Mouse (Mus musculus): ENCODE results near the gene Aars.
"Not testable (repeated sequence)": the region's sequence is repeated elsewhere in the genome, so short reads cannot be mapped to it uniquely, and the experiment has no call there.

Aars gene

GRCm38 (mm10) chr8:111032916-111033315, at the start of gene Aars:
Aars (plus strand) TSS chr8:111033144.
- DNase-seq (ENCODE audit: low read depth in 1 of 2, low spot score in 2 of 2) = no peak

DNA sequence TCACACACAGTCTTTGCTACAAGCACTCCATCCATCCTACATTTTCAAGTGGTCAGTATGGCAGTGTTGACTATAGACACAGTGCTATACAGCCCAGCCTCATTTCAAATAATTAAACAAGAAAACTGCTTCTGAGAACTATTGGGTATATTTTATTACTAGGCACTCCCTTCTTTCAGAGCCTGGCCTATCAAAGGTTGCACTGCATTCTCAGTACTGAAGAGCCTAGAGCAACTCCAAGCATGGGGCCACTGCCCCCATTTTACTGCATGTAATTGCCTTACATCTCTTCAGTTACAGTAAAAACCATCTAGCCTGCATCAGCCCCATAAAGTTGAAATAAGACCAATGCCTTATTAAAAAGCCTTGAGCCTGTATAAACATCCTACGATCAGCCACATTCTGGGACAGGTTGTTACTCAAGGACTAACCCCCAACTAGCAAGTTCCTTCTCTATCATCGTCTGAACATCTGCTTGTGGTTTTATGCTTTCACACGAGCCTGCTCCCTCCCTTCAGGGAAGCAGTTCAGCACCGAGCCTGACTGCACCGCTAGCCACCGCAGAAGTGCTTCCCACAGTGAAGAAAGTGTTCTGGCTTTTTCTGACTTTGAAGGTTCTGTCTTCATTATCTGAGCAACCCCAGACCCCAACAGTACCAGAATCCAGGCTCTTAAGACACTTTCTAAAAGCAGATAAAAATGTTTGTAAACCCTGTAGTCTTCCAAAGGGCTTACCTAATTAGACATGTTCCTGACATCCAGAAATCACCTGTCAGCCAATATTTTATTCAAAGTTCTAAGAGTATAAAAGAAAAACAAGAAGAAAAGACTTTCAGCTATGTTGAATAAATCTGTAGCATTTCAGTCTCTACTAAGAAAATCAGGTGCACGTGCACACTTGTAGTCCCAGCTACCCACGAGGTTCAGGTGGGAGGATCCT, 44.9 kb upstream of the Aars start:
- no peak for DNase-seq (ENCODE audit: low read depth in 1 of 2, low spot score in 2 of 2)

GRCm38 (mm10) chr8:110990017-110990416, 42.9 kb upstream of the Aars start:
- DNase-seq (ENCODE audit: low read depth in 1 of 2, low spot score in 2 of 2) = no peak

- no peak for DNase-seq (ENCODE audit: low read depth in 1 of 2, low spot score in 2 of 2)
Measured at GRCm38 (mm10) chr8:110996641-110997430, 36.1 kb upstream of the Aars start.

DNA sequence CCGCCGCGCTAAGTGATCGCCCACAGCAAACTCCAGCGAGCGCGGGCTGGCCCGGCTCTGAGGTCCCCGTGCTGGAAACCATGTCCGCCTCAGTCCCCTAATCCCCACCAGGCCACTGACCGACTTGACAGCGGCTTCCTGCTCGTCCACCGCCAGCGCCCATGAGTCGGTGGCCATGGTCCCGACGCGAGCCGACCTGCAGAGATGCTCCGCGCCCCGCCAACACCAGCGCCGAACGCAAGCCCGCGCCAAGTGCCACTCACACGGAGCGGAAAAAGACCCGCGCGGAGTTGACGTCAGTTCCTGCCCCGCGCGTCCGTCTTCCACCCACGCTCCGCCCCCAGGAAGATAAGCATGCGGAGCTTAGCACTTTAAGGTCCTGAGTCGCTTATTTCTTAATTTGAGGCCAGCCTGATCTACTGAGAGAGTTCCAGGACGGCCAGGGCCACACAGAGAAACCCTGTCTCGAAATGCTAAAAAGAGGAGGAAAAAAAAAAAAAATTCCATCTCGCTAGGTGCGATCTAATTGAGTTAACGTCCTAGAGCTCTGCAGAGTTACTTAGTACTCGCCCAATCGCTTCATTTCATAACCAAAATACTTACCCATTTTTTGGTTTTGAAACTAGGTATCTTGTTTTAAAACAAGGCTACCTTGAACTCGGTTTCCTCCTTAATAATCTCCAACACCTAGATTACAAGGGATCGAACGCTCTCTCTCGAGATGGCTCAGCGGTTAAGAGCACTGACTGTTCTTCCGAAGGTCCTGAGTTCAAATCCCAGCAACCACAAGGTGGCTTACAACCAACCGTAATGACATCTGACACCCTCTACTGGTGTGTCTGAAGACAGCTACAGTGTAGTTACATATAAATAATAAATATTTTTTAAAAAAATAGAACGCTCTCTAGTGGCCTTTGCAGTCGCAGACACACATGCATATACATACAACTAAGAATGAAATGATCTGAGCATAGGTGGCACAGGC, 35.1 kb upstream of the Aars start, which contains the start of gene Ddx19a:
Gene Ddx19a (minus strand): TSS at position 254 of the 985 bp plus-strand sequence.
- peak; percentile 45 to 74 for DNase-seq (ENCODE audit: low read depth in 1 of 2, low spot score in 2 of 2)

DNA sequence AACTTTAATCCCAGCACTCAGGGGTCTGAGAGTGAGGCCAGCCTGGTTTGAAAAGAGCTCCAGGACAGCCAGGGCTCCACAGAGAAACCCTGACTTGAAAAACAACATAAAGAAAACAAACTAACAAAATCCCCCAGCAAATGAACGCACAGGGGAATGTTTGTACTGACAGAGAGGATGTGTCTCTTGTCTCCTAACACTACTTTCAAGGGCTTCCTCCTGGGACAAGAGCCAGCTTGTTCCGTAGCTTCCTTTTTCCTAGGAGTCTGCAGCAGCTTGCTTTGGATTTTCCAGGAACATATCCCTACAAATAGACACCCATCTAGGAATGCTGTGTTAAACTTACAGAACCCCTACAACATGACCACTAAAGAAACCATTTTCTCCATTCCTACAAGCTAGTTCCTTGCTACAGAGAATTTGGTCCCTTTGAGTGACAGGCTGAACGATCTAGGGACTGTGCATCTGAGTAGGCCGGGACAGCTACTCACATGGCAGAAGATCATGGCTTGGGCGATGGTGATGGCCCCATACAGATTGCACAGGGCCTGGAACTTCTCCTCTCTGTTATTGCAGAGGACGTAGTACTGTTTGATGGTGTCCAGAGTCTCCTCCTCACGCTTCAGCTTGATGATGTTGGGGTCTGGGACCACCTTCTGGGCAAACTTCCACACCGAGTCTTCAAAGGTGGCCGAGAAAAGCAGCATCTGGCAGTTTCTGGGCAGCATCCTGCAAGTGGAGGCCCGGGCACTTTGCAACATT, 22.5 kb upstream of the Aars start:
- not testable (repeated sequence) for DNase-seq (ENCODE audit: low read depth in 1 of 2, low spot score in 2 of 2)

- DNase-seq (ENCODE audit: low read depth in 1 of 2, low spot score in 2 of 2) = not testable (repeated sequence)
Measured at GRCm38 (mm10) chr8:111026609-111027008, 6.3 kb upstream of the Aars start.

DNA sequence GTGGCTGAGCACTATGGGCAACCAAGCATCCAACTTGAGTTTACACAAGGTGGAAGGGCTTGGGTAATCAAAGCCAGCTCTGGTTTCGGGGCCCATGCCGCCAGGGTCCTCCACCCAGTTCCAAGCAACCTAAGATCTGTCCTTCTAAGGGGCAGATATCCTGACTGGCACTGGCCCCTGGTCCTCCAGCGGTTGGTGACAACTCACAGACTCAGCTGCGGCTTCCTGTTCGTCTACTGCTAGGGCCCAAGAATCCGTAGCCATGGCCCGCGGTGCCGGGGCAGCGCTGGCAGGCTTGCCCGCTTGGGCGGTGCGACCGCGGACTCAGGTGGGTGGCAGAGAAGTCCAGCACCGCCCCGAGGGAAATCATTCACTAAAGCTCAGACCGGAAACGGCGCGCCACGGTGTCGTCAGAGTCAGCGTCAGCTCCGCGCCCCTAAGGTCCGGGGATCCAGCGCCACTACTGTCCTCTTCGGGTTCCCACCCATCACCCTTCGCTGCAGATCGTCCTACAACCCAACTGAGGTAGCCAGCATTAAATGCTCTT, 5.5 kb upstream of the Aars start:
- peak; percentile 55 to 70 for DNase-seq (ENCODE audit: low read depth in 1 of 2, low spot score in 2 of 2)

DNA sequence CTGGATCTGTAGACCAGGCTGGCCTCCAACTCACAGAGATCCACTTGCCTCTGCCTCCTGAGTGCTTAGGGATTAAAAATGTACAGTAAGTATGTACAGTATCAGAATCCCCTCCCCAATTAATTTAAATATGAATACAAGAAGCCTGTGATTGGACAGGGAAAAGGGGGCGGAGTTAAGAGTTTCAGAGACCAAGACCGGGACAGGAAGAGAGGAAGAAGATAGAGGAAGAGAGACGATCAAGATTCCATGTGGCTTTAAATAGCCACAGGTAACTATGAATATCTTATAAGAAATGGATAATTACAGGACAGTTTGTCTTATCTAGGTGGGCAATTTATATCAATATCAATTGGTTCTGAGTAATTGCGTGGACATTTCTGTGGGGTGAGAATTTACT, 3.4 kb upstream of the Aars start:
- DNase-seq (ENCODE audit: low read depth in 1 of 2, low spot score in 2 of 2) = no peak

- DNase-seq (ENCODE audit: low read depth in 1 of 2, low spot score in 2 of 2) = no peak
Measured at GRCm38 (mm10) chr8:111030045-111030444, 2.9 kb upstream of the Aars start.

- no peak for DNase-seq (ENCODE audit: low read depth in 1 of 2, low spot score in 2 of 2)
Measured at GRCm38 (mm10) chr8:111031572-111031971, 1.4 kb upstream of the Aars start, which contains the start of gene Ddx19b. Ddx19b (minus strand) TSS chr8:111031751.

GRCm38 (mm10) chr8:111033482-111034215, 705 bp downstream of the Aars start:
- peak; percentile 91 to 96 for DNase-seq (ENCODE audit: low read depth in 1 of 2, low spot score in 2 of 2)

GRCm38 (mm10) chr8:111034276-111034675, 1.3 kb downstream of the Aars start:
- no peak for DNase-seq (ENCODE audit: low read depth in 1 of 2, low spot score in 2 of 2)

GRCm38 (mm10) chr8:111036591-111036990, 3.6 kb downstream of the Aars start:
- no peak for DNase-seq (ENCODE audit: low read depth in 1 of 2, low spot score in 2 of 2)

DNA sequence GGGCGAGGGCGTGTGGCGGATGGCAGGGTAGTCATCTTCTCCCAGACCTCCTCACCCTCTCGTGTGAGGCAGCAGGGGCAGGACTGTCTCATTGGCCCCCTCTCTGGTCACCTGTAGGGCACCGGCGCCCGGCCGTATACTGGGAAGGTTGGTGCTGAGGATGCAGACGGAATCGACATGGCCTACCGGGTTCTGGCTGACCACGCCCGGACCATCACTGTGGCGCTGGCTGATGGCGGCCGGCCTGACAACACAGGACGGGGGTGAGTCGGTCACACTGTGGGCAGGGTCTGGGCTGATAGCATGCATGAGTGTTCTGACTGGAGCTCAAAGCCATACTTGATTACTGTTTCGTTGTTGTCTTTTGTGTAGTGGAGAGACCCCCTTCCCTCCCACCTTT, 9.6 kb downstream of the Aars start:
- no peak for DNase-seq (ENCODE audit: low read depth in 1 of 2, low spot score in 2 of 2)

GRCm38 (mm10) chr8:111044003-111044734, 11.2 kb downstream of the Aars start:
- no peak for DNase-seq (ENCODE audit: low read depth in 1 of 2, low spot score in 2 of 2)

GRCm38 (mm10) chr8:111048694-111049093, 15.8 kb downstream of the Aars start:
- no peak for DNase-seq (ENCODE audit: low read depth in 1 of 2, low spot score in 2 of 2)

DNA sequence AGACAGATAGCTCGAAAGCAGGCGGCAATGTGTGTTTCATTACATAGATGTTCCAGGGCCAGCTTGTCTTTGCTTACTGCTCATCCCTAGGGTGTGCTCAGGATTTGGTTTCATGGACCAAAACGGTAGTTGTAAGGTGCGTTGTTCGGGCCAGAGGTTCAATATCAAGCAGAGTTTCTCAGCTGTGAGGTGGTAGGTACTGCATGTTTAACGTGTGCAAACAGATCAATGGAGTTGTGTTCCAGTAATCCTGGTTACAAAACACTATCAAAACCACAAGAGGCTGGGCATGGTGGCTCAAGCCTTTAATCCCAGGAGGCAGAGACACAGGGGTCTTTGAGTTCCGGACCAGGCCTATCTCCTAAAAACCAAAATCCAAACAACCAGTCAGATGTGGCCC, 16.2 kb downstream of the Aars start:
- DNase-seq (ENCODE audit: low read depth in 1 of 2, low spot score in 2 of 2) = no peak

All from monocyte, adult 2 months (primary cell).